In the genomic region with DNA sequence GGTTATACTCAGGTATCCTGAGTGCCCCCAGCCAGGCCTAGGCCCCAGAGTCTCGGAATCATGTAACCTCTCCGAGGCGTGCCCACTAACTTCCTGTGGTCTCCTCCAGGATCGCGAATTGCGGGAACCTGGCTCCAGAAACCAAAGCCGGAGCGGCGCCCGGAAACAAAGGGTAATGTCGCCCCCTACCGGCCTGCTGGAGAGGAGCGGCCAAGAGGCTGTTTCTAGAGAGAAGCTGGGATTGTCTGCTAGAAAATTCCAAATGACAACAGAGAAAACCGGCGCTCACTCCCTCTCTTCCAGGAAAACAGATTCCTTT, we compare ENCODE assay signal across 8 mouse cellular contexts. TPM values are rescaled to one million over a fixed set of nuclear protein-coding genes. Genes with fewer than 3 reads are reported as not detected.
A peak's percentile ranks its signal among the peaks of the same experiment; 100 is the strongest.
DNase-seq lines count a peak whose midpoint lies in the region; ATAC-seq lines count a peak whose summit lies in the region.

No protein-coding gene starts in this region.

- peak overlapping the region; percentile 59 for H3K4me3 ChIP-seq in limb, embryonic 13.5 days
- peak overlapping the region; percentile 47 for H3K4me3 ChIP-seq in midbrain, embryonic 15.5 days
- peak overlapping the region; percentile 53 for H3K4me3 ChIP-seq in stomach, embryonic 14.5 days (ENCODE audit: low read depth, low read length)

- no peak overlapping the region for H3K27ac ChIP-seq in limb, embryonic 13.5 days
- H3K27ac ChIP-seq in midbrain, embryonic 15.5 days = no peak overlapping the region
- no peak overlapping the region for H3K27ac ChIP-seq in stomach, embryonic 14.5 days (ENCODE audit: low read length)

- peak; percentile 68 for ATAC-seq in common myeloid progenitor, adult 5-6 weeks (replicated peaks; ENCODE audit: low read depth, poor library complexity, severe bottlenecking)
- ATAC-seq in limb, embryonic 13.5 days (ENCODE audit: low FRiP score, low read depth) = peak; percentile 25; the same call in 1 of the 2 replicates
- ATAC-seq in midbrain, embryonic 15.5 days (replicated peaks) = peak; percentile 35
- peak; percentile 8; the same call in 1 of the 2 replicates for ATAC-seq in stomach, embryonic 14.5 days (ENCODE audit: insufficient number of reproducible peaks, insufficient read depth, low FRiP score, low read depth)

- peak overlapping the region; percentile 88 for H3K4me2 ChIP-seq in limb, embryonic 13.5 days (replicated peaks)
- H3K4me2 ChIP-seq in midbrain, embryonic 15.5 days = peak overlapping the region; percentile 93
- H3K4me2 ChIP-seq in stomach, embryonic 14.5 days (replicated peaks; ENCODE audit: low read depth, low read length) = peak overlapping the region; percentile 91

- DNase-seq in urinary bladder, adult 18-20 months (ENCODE audit: low spot score in 2 of 2) = peak; percentile 39 to 49
- no peak for DNase-seq in urinary bladder, postnatal 10 days (ENCODE audit: low spot score)
- DNase-seq in gastrocnemius, postnatal 4 days (ENCODE audit: low spot score in 2 of 2) = peak; percentile 70 to 77
- DNase-seq in kidney, adult 18-20 months = peak; percentile 72

- H3K27me3 ChIP-seq in limb, embryonic 13.5 days = peaks cover 70% of the 10 kb centered on the region
- H3K27me3 ChIP-seq in midbrain, embryonic 15.5 days (replicated peaks) = peaks cover 49% of the 10 kb centered on the region
- peaks cover 20% of the 10 kb centered on the region for H3K27me3 ChIP-seq in stomach, embryonic 14.5 days (ENCODE audit: control insufficient read depth, insufficient read depth, low read length)

- H3K4me1 ChIP-seq in limb, embryonic 13.5 days = peaks cover 17% of the 10 kb centered on the region
- H3K4me1 ChIP-seq in midbrain, embryonic 15.5 days = peaks cover 18% of the 10 kb centered on the region
- no peaks in the 10 kb centered on the region for H3K4me1 ChIP-seq in stomach, embryonic 14.5 days (ENCODE audit: control insufficient read depth, insufficient read depth, low read length)

- H3K9me3 ChIP-seq in limb, embryonic 13.5 days = no peaks in the 10 kb centered on the region
- H3K9me3 ChIP-seq in midbrain, embryonic 15.5 days = no peaks in the 10 kb centered on the region
- H3K9me3 ChIP-seq in stomach, embryonic 14.5 days (ENCODE audit: control insufficient read depth, low read depth, low read length) = no peaks in the 10 kb centered on the region

- H3K9ac ChIP-seq in limb, embryonic 13.5 days = peak overlapping the region; percentile 70
- H3K9ac ChIP-seq in midbrain, embryonic 15.5 days = peak overlapping the region; percentile 47
- peak overlapping the region; percentile 33; the same call in 1 of the 2 replicates for H3K9ac ChIP-seq in stomach, embryonic 14.5 days (replicated peaks; ENCODE audit: low read depth, low read length)

- H3K36me3 ChIP-seq in limb, embryonic 13.5 days = no peaks in the 10 kb centered on the region
- no peaks in the 10 kb centered on the region for H3K36me3 ChIP-seq in midbrain, embryonic 15.5 days (replicated peaks)
- no peaks in the 10 kb centered on the region for H3K36me3 ChIP-seq in stomach, embryonic 14.5 days (ENCODE audit: control insufficient read depth, insufficient read depth, low read length)

- 2% methylated on average over 15 of the region's 15 CpGs for WGBS in limb, embryonic 13.5 days
- WGBS in midbrain, embryonic 15.5 days = 0% methylated on average over 15 of the region's 15 CpGs
- under 1% methylated on average over 15 of the region's 15 CpGs for WGBS in stomach, embryonic 14.5 days

RNA-seq across cellular contexts. Expression of a gene that starts 3.4 kb away (rescaled TPM):
- total RNA-seq in common myeloid progenitor, adult 5-6 weeks (2017) = not detected in 2 replicates
- total RNA-seq in gastrocnemius, postnatal 4 days (2021) = 10 to 100 TPM; 34.2 to 43.2 TPM
- 4.5 and 4.8 TPM in 2 replicates for polyA plus RNA-seq in limb, embryonic 13.5 days (2015; fragmentation: Nextera tagmentation; extraction: Ambion mirVana)
- not detected in 2 replicates for polyA plus RNA-seq in midbrain, embryonic 15.5 days (2015; fragmentation: Nextera tagmentation; extraction: Ambion mirVana)
- polyA plus RNA-seq in stomach, embryonic 14.5 days (2014; fragmentation: Nextera tagmentation; extraction: Ambion mirVana) = not detected in 2 replicates

RNA-seq across cellular contexts. Expression of a gene that starts 3.9 kb away (rescaled TPM):
- total RNA-seq in common myeloid progenitor, adult 5-6 weeks (2017) = not detected in 2 replicates
- total RNA-seq in gastrocnemius, postnatal 4 days (2021) = not detected
- 0.19 TPM in 1 of 2 replicates, not detected in the other for polyA plus RNA-seq in limb, embryonic 13.5 days (2015; fragmentation: Nextera tagmentation; extraction: Ambion mirVana)
- 0.13 TPM in 1 of 2 replicates, not detected in the other for polyA plus RNA-seq in midbrain, embryonic 15.5 days (2015; fragmentation: Nextera tagmentation; extraction: Ambion mirVana)
- 0.14 TPM in 1 of 2 replicates, not detected in the other for polyA plus RNA-seq in stomach, embryonic 14.5 days (2014; fragmentation: Nextera tagmentation; extraction: Ambion mirVana)

RNA-seq across cellular contexts. Expression of a gene that starts 17.5 kb away (rescaled TPM):
- not detected in 2 replicates for total RNA-seq in common myeloid progenitor, adult 5-6 weeks (2017)
- 10 to 100 TPM; 24.8 to 32.9 TPM for total RNA-seq in gastrocnemius, postnatal 4 days (2021)
- 18.2 and 20.8 TPM in 2 replicates for polyA plus RNA-seq in limb, embryonic 13.5 days (2015; fragmentation: Nextera tagmentation; extraction: Ambion mirVana)
- not detected in 2 replicates for polyA plus RNA-seq in midbrain, embryonic 15.5 days (2015; fragmentation: Nextera tagmentation; extraction: Ambion mirVana)
- not detected in 2 replicates for polyA plus RNA-seq in stomach, embryonic 14.5 days (2014; fragmentation: Nextera tagmentation; extraction: Ambion mirVana)

RNA-seq across cellular contexts. Expression of a gene that starts 26.7 kb away (rescaled TPM):
- total RNA-seq in common myeloid progenitor, adult 5-6 weeks (2017) = 147 and 157 TPM in 2 replicates
- total RNA-seq in gastrocnemius, postnatal 4 days (2021) = 100 to 1,000 TPM; 107 to 110 TPM
- polyA plus RNA-seq in limb, embryonic 13.5 days (2015; fragmentation: Nextera tagmentation; extraction: Ambion mirVana) = 178 and 181 TPM in 2 replicates
- polyA plus RNA-seq in midbrain, embryonic 15.5 days (2015; fragmentation: Nextera tagmentation; extraction: Ambion mirVana) = 91.7 and 95.4 TPM in 2 replicates
- polyA plus RNA-seq in stomach, embryonic 14.5 days (2014; fragmentation: Nextera tagmentation; extraction: Ambion mirVana) = 138 and 146 TPM in 2 replicates

RNA-seq across cellular contexts. Expression of a gene that starts 30.7 kb away (rescaled TPM):
- not detected in 2 replicates for total RNA-seq in common myeloid progenitor, adult 5-6 weeks (2017)
- total RNA-seq in gastrocnemius, postnatal 4 days (2021) = under 1 TPM in 1 of 2 experiments, not detected in 1; 0.07 TPM
- 0.69 and 1.1 TPM in 2 replicates for polyA plus RNA-seq in limb, embryonic 13.5 days (2015; fragmentation: Nextera tagmentation; extraction: Ambion mirVana)
- 22.3 and 23.3 TPM in 2 replicates for polyA plus RNA-seq in midbrain, embryonic 15.5 days (2015; fragmentation: Nextera tagmentation; extraction: Ambion mirVana)
- 7.5 and 8.4 TPM in 2 replicates for polyA plus RNA-seq in stomach, embryonic 14.5 days (2014; fragmentation: Nextera tagmentation; extraction: Ambion mirVana)

Comparison
In these comparisons a context has a peak if more than half of its experiments do, and no peak if none do; other contexts are left out.
1. ATAC-seq: peak in every context shown above with its lines; median percentile 68 in common myeloid progenitor, adult 5-6 weeks; 35 in midbrain, embryonic 15.5 days; 25 in limb, embryonic 13.5 days; 8 in stomach, embryonic 14.5 days.
2. RNA of a gene that starts 17.5 kb away (polyA plus RNA-seq): 18.2 to 20.8 TPM in limb, embryonic 13.5 days; not detected in midbrain, embryonic 15.5 days and not detected in stomach, embryonic 14.5 days; every median in the first group is over 10 times any median in the second.
3. Peak in every context shown above with its lines, with median percentiles within 50 percentile points of each other: H3K4me2 ChIP-seq, H3K4me3 ChIP-seq and H3K9ac ChIP-seq.